Mouse (Mus musculus): ENCODE results near the gene Supt5.

GRCm38 (mm10) chr7:28301616-28302433, 36.7 kb downstream of the Supt5 start, which contains the start of gene Dll3:
- peak; percentile 50 for TF ChIP-seq CTCF (conservative IDR thresholded peaks at IDR 0.05; ENCODE audit: insufficient read depth, insufficient read length, low read depth, low read length)
- TF ChIP-seq POLR2A (IDR thresholded peaks at IDR 0.05; ENCODE audit: low read depth, low read length), result no peak

All from kidney, adult 2 months (tissue).